Mouse (Mus musculus): ENCODE measurements around the gene Tpbgl. TPM values are rescaled to one million over a fixed set of nuclear protein-coding genes. Genes with fewer than 3 reads are reported as not detected.

The Tpbgl gene
- polyA plus RNA-seq, 1 experiment, result 3.8 TPM

DNA sequence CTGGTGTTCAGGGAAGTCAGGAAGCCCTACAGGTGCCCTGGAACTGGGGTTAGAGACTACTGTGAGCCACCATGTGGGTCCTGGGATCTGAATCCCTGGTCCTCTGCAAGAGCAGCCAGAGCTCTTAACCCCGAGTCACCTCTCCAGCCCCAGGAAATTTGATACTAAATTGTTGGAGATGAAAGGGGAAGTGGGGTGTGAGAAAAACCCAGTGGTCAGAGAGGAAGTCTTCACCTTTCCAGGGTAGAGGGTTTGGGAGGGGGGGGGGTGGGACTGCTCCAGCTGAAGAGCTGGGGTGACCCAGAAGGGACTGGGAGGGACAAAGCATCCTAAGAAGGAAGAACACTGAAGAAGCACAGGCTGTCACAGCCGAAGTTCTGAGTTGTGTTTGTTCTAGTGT is 19.3 kb downstream of the Tpbgl start:
- H3K4me3 ChIP-seq (ENCODE audit: insufficient read depth, low read depth, low read length), result no peak overlapping the region
- H3K27me3 ChIP-seq (replicated peaks; ENCODE audit: control insufficient read depth, insufficient read depth, low read length), result no peaks in the 10 kb centered on the region
- TF ChIP-seq POLR2A (IDR thresholded peaks at IDR 0.05; ENCODE audit: low read depth, low read length), result no peak
- no peaks in the 10 kb centered on the region for H3K4me1 ChIP-seq (ENCODE audit: control insufficient read depth, insufficient read depth, low read length)
- DNase-seq, result no peak
- 39% methylated on average over 2 of the region's 2 CpGs for WGBS
- H3K27ac ChIP-seq (ENCODE audit: insufficient read depth, low read depth, low read length), result no peak overlapping the region
- no peaks in the 10 kb centered on the region for H3K36me3 ChIP-seq (ENCODE audit: control insufficient read depth, insufficient read depth, low read length)

DNA sequence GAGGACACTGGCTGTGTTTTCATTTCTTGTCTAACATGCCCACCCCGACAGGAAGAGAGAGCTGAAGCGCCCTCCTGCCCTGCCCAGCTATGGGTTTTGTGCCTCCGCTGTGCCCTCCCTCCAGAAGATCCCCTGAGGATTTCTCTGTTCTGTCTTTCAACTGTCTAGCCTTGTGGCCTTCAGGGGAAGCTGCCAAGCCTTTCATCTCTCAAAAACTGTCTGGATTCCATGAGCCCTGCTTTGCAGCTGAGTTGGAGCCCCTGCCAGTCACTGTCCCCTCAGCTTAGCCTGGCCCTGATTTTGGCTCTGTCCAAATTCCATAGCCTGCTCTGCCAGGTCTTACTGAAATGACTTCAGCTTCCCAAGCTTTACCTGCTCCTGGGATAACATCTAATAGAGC is 20.1 kb downstream of the Tpbgl start:
- Histone ChIP-seq H3K4me3 (ENCODE audit: insufficient read depth, low read depth, low read length) (no peak overlapping the region), H3K4me1 (ENCODE audit: control insufficient read depth, insufficient read depth, low read length) (no peaks in the 10 kb centered on the region), H3K27ac (ENCODE audit: insufficient read depth, low read depth, low read length) (no peak overlapping the region), H3K27me3 (replicated peaks; ENCODE audit: control insufficient read depth, insufficient read depth, low read length) (no peaks in the 10 kb centered on the region), H3K36me3 (ENCODE audit: control insufficient read depth, insufficient read depth, low read length) (no peaks in the 10 kb centered on the region)
- whole genome bisulfite sequencing, result 65% methylated on average over 3 of the region's 3 CpGs
- no peak for DNase-seq
- TF ChIP-seq CTCF (conservative IDR thresholded peaks at IDR 0.05; ENCODE audit: insufficient read depth, insufficient read length, low read depth, low read length) (no peak), POLR2A (IDR thresholded peaks at IDR 0.05; ENCODE audit: low read depth, low read length) (no peak)

DNA sequence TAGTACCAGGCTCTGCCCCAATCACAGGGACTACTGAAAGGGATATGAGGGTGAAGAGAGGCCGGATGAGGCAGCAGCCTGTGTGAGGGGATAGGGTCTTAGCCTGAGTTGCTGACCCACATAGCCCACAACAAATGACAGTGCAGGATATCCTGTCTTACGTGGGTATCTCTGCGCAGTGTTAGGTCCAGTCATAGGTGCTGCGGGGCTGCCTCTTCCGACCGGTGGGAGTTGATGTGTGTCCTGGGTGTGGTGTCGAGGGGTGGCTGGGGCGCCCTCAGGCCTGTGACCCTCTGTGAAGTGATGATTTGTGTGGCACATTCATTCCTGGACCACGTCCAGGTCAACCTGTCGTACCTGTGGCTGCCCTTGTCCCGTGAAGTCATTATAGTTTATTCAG is 20.6 kb downstream of the Tpbgl start:
- no peaks in the 10 kb centered on the region for H3K4me1 ChIP-seq (ENCODE audit: control insufficient read depth, insufficient read depth, low read length)
- WGBS, result 69% methylated on average over 11 of the region's 11 CpGs
- TF ChIP-seq POLR2A (IDR thresholded peaks at IDR 0.05; ENCODE audit: low read depth, low read length) (no peak), CTCF (conservative IDR thresholded peaks at IDR 0.05; ENCODE audit: insufficient read depth, insufficient read length, low read depth, low read length) (no peak)
- no peaks in the 10 kb centered on the region for H3K27me3 ChIP-seq (replicated peaks; ENCODE audit: control insufficient read depth, insufficient read depth, low read length)
- no peak overlapping the region for H3K27ac ChIP-seq (ENCODE audit: insufficient read depth, low read depth, low read length)
- H3K36me3 ChIP-seq (ENCODE audit: control insufficient read depth, insufficient read depth, low read length), result no peaks in the 10 kb centered on the region
- DNase-seq, result no peak
- H3K4me3 ChIP-seq (ENCODE audit: insufficient read depth, low read depth, low read length), result no peak overlapping the region

DNA sequence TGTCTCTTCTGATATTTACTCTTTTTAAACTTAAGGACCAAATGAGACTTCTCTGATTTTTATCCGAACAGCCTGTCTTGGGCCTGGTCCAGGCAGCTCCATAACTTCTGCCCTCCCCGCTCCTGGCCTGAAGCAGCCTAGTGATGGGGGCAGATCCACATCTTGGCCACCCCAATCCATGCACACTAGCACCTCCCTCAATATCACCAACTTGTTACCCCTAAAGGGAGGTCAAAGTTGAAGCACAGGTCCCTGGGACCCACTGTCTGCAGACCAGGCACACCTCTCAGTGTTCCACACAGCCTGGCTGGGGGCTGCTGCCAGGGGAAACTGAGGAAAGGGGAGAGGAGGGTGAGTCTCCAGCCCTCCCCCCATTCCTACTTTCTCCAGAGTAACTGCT is 21.8 kb downstream of the Tpbgl start:
- no peak overlapping the region for H3K27ac ChIP-seq (ENCODE audit: insufficient read depth, low read depth, low read length)
- H3K27me3 ChIP-seq (replicated peaks; ENCODE audit: control insufficient read depth, insufficient read depth, low read length), result no peaks in the 10 kb centered on the region
- 91% methylated on average over 2 of the region's 2 CpGs for WGBS
- no peaks in the 10 kb centered on the region for H3K36me3 ChIP-seq (ENCODE audit: control insufficient read depth, insufficient read depth, low read length)
- DNase-seq, result no peak
- no peaks in the 10 kb centered on the region for H3K4me1 ChIP-seq (ENCODE audit: control insufficient read depth, insufficient read depth, low read length)
- TF ChIP-seq CTCF (conservative IDR thresholded peaks at IDR 0.05; ENCODE audit: insufficient read depth, insufficient read length, low read depth, low read length), result no peak
- TF ChIP-seq POLR2A (IDR thresholded peaks at IDR 0.05; ENCODE audit: low read depth, low read length), result no peak
- H3K4me3 ChIP-seq (ENCODE audit: insufficient read depth, low read depth, low read length), result no peak overlapping the region

GRCm38 (mm10) chr7:99603875-99604662 is 22.8 kb downstream of the Tpbgl start:
- no peak overlapping the region for H3K4me3 ChIP-seq (ENCODE audit: insufficient read depth, low read depth, low read length)
- no peaks in the 10 kb centered on the region for H3K27me3 ChIP-seq (replicated peaks; ENCODE audit: control insufficient read depth, insufficient read depth, low read length)
- DNase-seq, result no peak
- WGBS, result 89% methylated on average over 8 of the region's 8 CpGs
- no peaks in the 10 kb centered on the region for H3K36me3 ChIP-seq (ENCODE audit: control insufficient read depth, insufficient read depth, low read length)
- TF ChIP-seq CTCF (conservative IDR thresholded peaks at IDR 0.05; ENCODE audit: insufficient read depth, insufficient read length, low read depth, low read length) (no peak), POLR2A (IDR thresholded peaks at IDR 0.05; ENCODE audit: low read depth, low read length) (no peak)
- H3K4me1 ChIP-seq (ENCODE audit: control insufficient read depth, insufficient read depth, low read length), result no peaks in the 10 kb centered on the region
- H3K27ac ChIP-seq (ENCODE audit: insufficient read depth, low read depth, low read length), result no peak overlapping the region

GRCm38 (mm10) chr7:99598722-99599121 is 28.2 kb downstream of the Tpbgl start:
- H3K4me1 ChIP-seq (ENCODE audit: control insufficient read depth, insufficient read depth, low read length), result no peaks in the 10 kb centered on the region
- no peaks in the 10 kb centered on the region for H3K27me3 ChIP-seq (replicated peaks; ENCODE audit: control insufficient read depth, insufficient read depth, low read length)
- TF ChIP-seq CTCF (conservative IDR thresholded peaks at IDR 0.05; ENCODE audit: insufficient read depth, insufficient read length, low read depth, low read length) (no peak), POLR2A (IDR thresholded peaks at IDR 0.05; ENCODE audit: low read depth, low read length) (no peak)
- DNase-seq, result no peak
- H3K27ac ChIP-seq (ENCODE audit: insufficient read depth, low read depth, low read length), result no peak overlapping the region
- no peaks in the 10 kb centered on the region; the same call in 1 of the 2 replicates for H3K36me3 ChIP-seq (ENCODE audit: control insufficient read depth, insufficient read depth, low read length)
- WGBS, result 79% methylated on average over 4 of the region's 4 CpGs
- H3K4me3 ChIP-seq (ENCODE audit: insufficient read depth, low read depth, low read length), result no peak overlapping the region

GRCm38 (mm10) chr7:99593868-99594803 is 32.8 kb downstream of the Tpbgl start:
- DNase-seq, result no peak
- 89% methylated on average over 15 of the region's 15 CpGs for WGBS
- TF ChIP-seq CTCF (conservative IDR thresholded peaks at IDR 0.05; ENCODE audit: insufficient read depth, insufficient read length, low read depth, low read length) (no peak), POLR2A (IDR thresholded peaks at IDR 0.05; ENCODE audit: low read depth, low read length) (no peak)

More at GRCm38 (mm10) chr7:99593868-99594803, 32.8 kb downstream of the Tpbgl start:
- H3K27ac ChIP-seq (ENCODE audit: insufficient read depth, low read depth, low read length), result no peak overlapping the region
- H3K4me3 ChIP-seq (ENCODE audit: insufficient read depth, low read depth, low read length), result no peak overlapping the region
- H3K27me3 ChIP-seq (replicated peaks; ENCODE audit: control insufficient read depth, insufficient read depth, low read length), result no peaks in the 10 kb centered on the region
- no peaks in the 10 kb centered on the region for H3K4me1 ChIP-seq (ENCODE audit: control insufficient read depth, insufficient read depth, low read length)
- no peaks in the 10 kb centered on the region; the same call in 1 of the 2 replicates for H3K36me3 ChIP-seq (ENCODE audit: control insufficient read depth, insufficient read depth, low read length)

All from kidney, adult 2 months (tissue).